Mouse (Mus musculus) CH12.LX (cell line): ENCODE results near the gene C2. TPM values are rescaled to one million over a fixed set of nuclear protein-coding genes. Genes with fewer than 3 reads are reported as not detected.
A peak's percentile ranks its signal among the peaks of the same experiment; 100 is the strongest.

Experiments used
- DNase-seq: peaks from one replicate; pipeline ENCODE4 v3.0.0-alpha.2; 2013; ENCODE audit errors: extremely low read depth
- H3K27ac ChIP-seq: 2 replicates; pipeline ENCODE4 v1.5.1; 2012; ENCODE audit warnings: low read depth, mild to moderate bottlenecking, control low read depth, moderate library complexity; ENCODE audit not compliant: insufficient read depth
- H3K27me3 ChIP-seq: replicated peaks from 2 replicates; pipeline ENCODE3; 2012; ENCODE audit warnings: inconsistent platforms
- H3K36me3 ChIP-seq, 2 experiments: replicated peaks in 1 of 2; 2 replicates each; pipeline versions ENCODE3 to v1.6.1; 2012; ENCODE audit warnings: inconsistent platforms in 1 of 2, low read length in 1 of 2, mild to moderate bottlenecking in 1 of 2, mixed read lengths in 1 of 2, moderate library complexity in 1 of 2; ENCODE audit not compliant: control insufficient read depth in 1 of 2, insufficient read depth in 1 of 2
- H3K4me1 ChIP-seq, 2 experiments: 2 replicates each; pipeline ENCODE4 v1.6.1; 2012; ENCODE audit warnings: inconsistent platforms in 1 of 2, moderate library complexity in 1 of 2; ENCODE audit not compliant: insufficient read depth in 2 of 2, control insufficient read depth in 1 of 2
- H3K4me2 ChIP-seq: 2 replicates; pipeline ENCODE4 v1.6.1; 2012; ENCODE audit warnings: low read depth, mild to moderate bottlenecking, control low read depth; ENCODE audit not compliant: poor library complexity, insufficient read depth, severe bottlenecking
- H3K4me3 ChIP-seq, 3 experiments: fragments of 150-350 bp in 1 of 3; sonication (generic) in 1 of 3; replicated peaks in 1 of 3; 2 replicates each; pipeline versions ENCODE3 to v1.5.1; 2011 to 2012; ENCODE audit warnings: low read depth in 2 of 3, low read length in 2 of 3, mild to moderate bottlenecking in 2 of 3, moderate library complexity in 2 of 3, control low read depth in 1 of 3, improper control_type of control experiment in 1 of 3, inconsistent platforms in 1 of 3, mixed read lengths in 1 of 3; ENCODE audit not compliant: poor library complexity in 1 of 3
- H3K79me2 ChIP-seq: replicated peaks from 2 replicates; pipeline ENCODE4 v1.6.1; 2012; ENCODE audit warnings: mild to moderate bottlenecking, moderate library complexity; ENCODE audit not compliant: control insufficient read depth, poor library complexity, insufficient read depth, severe bottlenecking; ENCODE audit errors: extremely low read depth
- H3K9ac ChIP-seq: 2 replicates; pipeline ENCODE4 v1.6.1; 2012; ENCODE audit warnings: low read depth, mild to moderate bottlenecking, control low read depth, moderate library complexity; ENCODE audit not compliant: insufficient read depth
- H3K9me3 ChIP-seq: replicated peaks from 2 replicates; pipeline ENCODE3; 2012; ENCODE audit warnings: low read length, inconsistent platforms, mixed read lengths
- BHLHE40 ChIP-seq: IDR thresholded peaks from 2 replicates; pipeline ENCODE4 v1.6.1; 2011; ENCODE audit warnings: mild to moderate bottlenecking, low read depth, low read length, improper control_type of control experiment
- CHD1 ChIP-seq: IDR thresholded peaks from 2 replicates; pipeline ENCODE4 v1.6.1; 2012; ENCODE audit warnings: low read depth, low read length, improper control_type of control experiment, inconsistent platforms
- CHD2 ChIP-seq: IDR thresholded peaks from 2 replicates; pipeline ENCODE4 v1.6.1; 2011; ENCODE audit warnings: low read length, improper control_type of control experiment
- CTCF ChIP-seq, 2 experiments: IDR thresholded peaks in 1 of 2; conservative IDR thresholded peaks in 1 of 2; 2 replicates each; pipeline ENCODE4 v1.5.1; 2011 to 2012; ENCODE audit warnings: low read depth in 2 of 2, low read length in 2 of 2, improper control_type of control experiment in 1 of 2, inconsistent platforms in 1 of 2, mild to moderate bottlenecking in 1 of 2, moderate library complexity in 1 of 2
- E2F4 ChIP-seq: IDR thresholded peaks from 2 replicates; pipeline ENCODE4 v1.6.1; 2011; ENCODE audit warnings: low read depth, low read length, improper control_type of control experiment; ENCODE audit not compliant: insufficient replicate concordance
- ELF1 ChIP-seq: IDR thresholded peaks from 2 replicates; pipeline ENCODE4 v1.6.1; 2014; ENCODE audit warnings: low read depth, mild to moderate bottlenecking, inconsistent platforms, low read length, improper control_type of control experiment
- EP300 ChIP-seq: IDR thresholded peaks from 2 replicates; pipeline ENCODE4 v1.6.1; 2011; ENCODE audit warnings: low read length, improper control_type of control experiment
- ETS1 ChIP-seq: conservative IDR thresholded peaks from 2 replicates; pipeline ENCODE4 v1.6.1; 2012; ENCODE audit warnings: low read depth, mild to moderate bottlenecking, inconsistent platforms, low read length, improper control_type of control experiment, moderate library complexity
- GABPA ChIP-seq: IDR thresholded peaks from 2 replicates; pipeline ENCODE4 v1.6.1; 2012; ENCODE audit warnings: low read depth, low read length, improper control_type of control experiment, inconsistent platforms; ENCODE audit not compliant: insufficient replicate concordance
- HCFC1 ChIP-seq: IDR thresholded peaks from 2 replicates; pipeline ENCODE4 v1.6.1; 2012; ENCODE audit warnings: low read depth, mild to moderate bottlenecking, inconsistent platforms, low read length, improper control_type of control experiment
- IRF4 ChIP-seq: IDR thresholded peaks from 2 replicates; pipeline ENCODE4 v1.6.1; 2014; ENCODE audit warnings: low read depth, mild to moderate bottlenecking, inconsistent platforms, low read length, improper control_type of control experiment
- JUN ChIP-seq: IDR thresholded peaks from 2 replicates; pipeline ENCODE4 v1.6.1; 2011; ENCODE audit warnings: low read depth, mild to moderate bottlenecking, low read length, improper control_type of control experiment, moderate library complexity; ENCODE audit not compliant: insufficient read depth
- JUND ChIP-seq: conservative IDR thresholded peaks from 2 replicates; pipeline ENCODE4 v1.6.1; 2011; ENCODE audit warnings: low read depth, low read length, improper control_type of control experiment
- KAT2A ChIP-seq: IDR thresholded peaks from 2 replicates; pipeline ENCODE4 v1.6.1; 2012; ENCODE audit warnings: low read length, improper control_type of control experiment, inconsistent platforms; ENCODE audit not compliant: insufficient replicate concordance
- MAFK ChIP-seq: IDR thresholded peaks from 2 replicates; pipeline ENCODE4 v1.6.1; 2011; ENCODE audit warnings: low read length, improper control_type of control experiment; ENCODE audit not compliant: insufficient replicate concordance
- MAX ChIP-seq: IDR thresholded peaks from 2 replicates; pipeline ENCODE4 v1.6.1; 2011; ENCODE audit warnings: low read length, improper control_type of control experiment
- MAZ ChIP-seq: IDR thresholded peaks from 2 replicates; pipeline ENCODE4 v1.6.1; 2012; ENCODE audit warnings: low read depth, mild to moderate bottlenecking, inconsistent platforms, low read length, improper control_type of control experiment, moderate library complexity
- MEF2A ChIP-seq: IDR thresholded peaks from 2 replicates; pipeline ENCODE4 v1.6.1; 2014; ENCODE audit warnings: low read depth, mild to moderate bottlenecking, inconsistent platforms, low read length, improper control_type of control experiment, borderline replicate concordance
- MXI1 ChIP-seq: IDR thresholded peaks from 2 replicates; pipeline ENCODE4 v1.6.1; 2011; ENCODE audit warnings: mild to moderate bottlenecking, low read depth, low read length, improper control_type of control experiment
- MYC ChIP-seq: IDR thresholded peaks from 2 replicates; pipeline ENCODE4 v1.6.1; 2011; ENCODE audit warnings: low read depth, mild to moderate bottlenecking, improper control_type of control experiment, low read length
- NELFE ChIP-seq: IDR thresholded peaks from 2 replicates; pipeline ENCODE4 v1.6.1; 2011; ENCODE audit warnings: low read depth, low read length, improper control_type of control experiment
- NRF1 ChIP-seq: IDR thresholded peaks from 2 replicates; pipeline ENCODE4 v1.6.1; 2014; ENCODE audit warnings: low read depth, mild to moderate bottlenecking, inconsistent platforms, low read length, improper control_type of control experiment, moderate library complexity
- PAX5 ChIP-seq: IDR thresholded peaks from 2 replicates; pipeline ENCODE4 v1.6.1; 2012; ENCODE audit warnings: low read length, inconsistent platforms, mixed read lengths
- POLR2A ChIP-seq: IDR thresholded peaks from 2 replicates; pipeline ENCODE4 v1.6.1; 2011; ENCODE audit warnings: low read depth, mild to moderate bottlenecking, improper control_type of control experiment, low read length
- POLR2AphosphoS2 ChIP-seq: IDR thresholded peaks from 2 replicates; pipeline ENCODE4 v1.6.1; 2011; ENCODE audit warnings: low read depth, low read length, improper control_type of control experiment
- RAD21 ChIP-seq: IDR thresholded peaks from 2 replicates; pipeline ENCODE4 v1.6.1; 2011; ENCODE audit warnings: low read depth, mild to moderate bottlenecking, low read length, improper control_type of control experiment, moderate library complexity
- RCOR1 ChIP-seq: conservative IDR thresholded peaks from 2 replicates; pipeline ENCODE4 v1.6.1; 2012; ENCODE audit warnings: low read depth, mild to moderate bottlenecking, inconsistent platforms, low read length, improper control_type of control experiment
- SIN3A ChIP-seq: IDR thresholded peaks from 2 replicates; pipeline ENCODE4 v1.6.1; 2012; ENCODE audit warnings: low read length, improper control_type of control experiment, inconsistent platforms
- SMC3 ChIP-seq: IDR thresholded peaks from 2 replicates; pipeline ENCODE4 v1.6.1; 2011; ENCODE audit warnings: low read depth, low read length, improper control_type of control experiment
- TBP ChIP-seq: conservative IDR thresholded peaks from 2 replicates; pipeline ENCODE4 v1.6.1; 2011; ENCODE audit warnings: low read depth, low read length, improper control_type of control experiment
- TCF12 ChIP-seq: IDR thresholded peaks from 2 replicates; pipeline ENCODE4 v1.6.1; 2014; ENCODE audit warnings: low read depth, mild to moderate bottlenecking, inconsistent platforms, low read length, improper control_type of control experiment
- UBTF ChIP-seq: IDR thresholded peaks from 2 replicates; pipeline ENCODE4 v1.6.1; 2012; ENCODE audit warnings: low read depth, mild to moderate bottlenecking, inconsistent platforms, low read length, improper control_type of control experiment, moderate library complexity
- USF1 ChIP-seq: IDR thresholded peaks from 2 replicates; pipeline ENCODE4 v1.6.1; 2014; ENCODE audit warnings: low read depth, mild to moderate bottlenecking, inconsistent platforms, low read length, improper control_type of control experiment
- USF2 ChIP-seq: conservative IDR thresholded peaks from 2 replicates; pipeline ENCODE4 v1.6.1; 2011; ENCODE audit warnings: low read depth, low read length, improper control_type of control experiment
- ZC3H11A ChIP-seq: IDR thresholded peaks from 2 replicates; pipeline ENCODE4 v1.6.1; 2012; ENCODE audit warnings: low read depth, mild to moderate bottlenecking, inconsistent platforms, low read length, improper control_type of control experiment
- ZKSCAN1 ChIP-seq: IDR thresholded peaks from 2 replicates; pipeline ENCODE4 v1.6.1; 2012; ENCODE audit warnings: low read depth, inconsistent platforms, low read length, improper control_type of control experiment, borderline replicate concordance
- ZMIZ1 ChIP-seq: IDR thresholded peaks from 2 replicates; pipeline ENCODE4 v1.6.1; 2012; ENCODE audit warnings: low read depth, mild to moderate bottlenecking, inconsistent platforms, low read length, improper control_type of control experiment
- ZNF384 ChIP-seq: IDR thresholded peaks from 2 replicates; pipeline ENCODE4 v1.6.1; 2012; ENCODE audit warnings: low read depth, low read length, improper control_type of control experiment, inconsistent platforms
- dilution Hi-C: fragments of 300-500 bp; cut with MboI; formaldehyde crosslinking; loops from 2 replicates; pipeline ENCODE4 v1.14.3; 2020; ENCODE audit warnings: low sequenced_read_pairs; ENCODE audit not compliant: extremely low pct_unique_long_range_greater_than_20kb, extremely low pct_ligation_motif_present
- in situ Hi-C: fragments of 300-500 bp; cut with MboI; formaldehyde crosslinking; loops from 3 replicates; pipeline ENCODE4 v1.14.3; 2019; ENCODE audit warnings: low sequenced_read_pairs, low pct_ligation_motif_present, low pct_unique_long_range_greater_than_20kb, mixed read lengths
- polyA plus RNA-seq: library from polyadenylated mRNA; unstranded; fragments of >175 nt; gene quantifications from 2 replicates; pipeline ENCODE4 v1.2.1, GENCODE M21; 2012; ENCODE audit warnings: low read depth; ENCODE audit not compliant: insufficient read length
- total RNA-seq, 2 experiments: library from RNA; depleted of rRNA; stranded (reverse); fragments of 300-350 nt in 1 of 2; fragments of >200 nt in 1 of 2; gene quantifications; 2 replicates each; pipeline ENCODE4 v1.2.3; 2012 to 2014

The C2 gene
- total RNA-seq (2012; rRNA removed) = 2.3 and 3.1 TPM in 2 replicates
- total RNA-seq (2014; rRNA removed) = 0.69 and 1.3 TPM in 2 replicates
- 4.3 and 6.6 TPM in 2 replicates for polyA plus RNA-seq

GRCm38 (mm10) chr17:34898160-34898586, at the start of gene C2, which contains the start of gene Ehmt2:
TSS of gene C2 (minus strand) at chr17:34898265.
TSS of gene Ehmt2 (plus strand) at chr17:34898469.
- Histone ChIP-seq H3K27ac (peak within 1 kb of the TSS; percentile 89), H3K9ac (peak within 1 kb of the TSS; percentile 94), H3K4me1 (peaks cover 7 to 32% of the 10 kb centered on the region in 2 experiments), H3K9me3 (peaks cover 5% of the 10 kb centered on the region), H3K4me3 (peak within 1 kb of the TSS; percentile 91 to 93 (median 92)), H3K4me2 (peak within 1 kb of the TSS; percentile 84), H3K79me2 (peaks cover 17% of the 10 kb centered on the region), H3K36me3 (peaks cover 12 to 35% of the 10 kb centered on the region in 2 experiments), H3K27me3 (no peaks in the 10 kb centered on the region)
- TF ChIP-seq CHD1 = no peak
- TF ChIP-seq HCFC1 = peak; percentile 46
- TF ChIP-seq SIN3A = peak; percentile 73; the same call in 1 of the 2 replicates
- peak; percentile 65; the same call in 1 of the 2 replicates for TF ChIP-seq NELFE
- TF ChIP-seq USF1 = peak; percentile 88
- TF ChIP-seq ELF1 = peak; percentile 42
- no peak for TF ChIP-seq POLR2AphosphoS2
- peak; percentile 99 for TF ChIP-seq MXI1
- peak; percentile 27; the same call in 1 of the 2 replicates for TF ChIP-seq IRF4
- TF ChIP-seq ZMIZ1 = no peak
- no peak for TF ChIP-seq ETS1
- no peak for TF ChIP-seq GABPA
- TF ChIP-seq ZKSCAN1 = no peak
- no peak for TF ChIP-seq EP300
- peak; percentile 56 for TF ChIP-seq TCF12
- TF ChIP-seq UBTF = no peak
- TF ChIP-seq RCOR1 = no peak
- no peak for TF ChIP-seq ZNF384
- peak; percentile 95 for TF ChIP-seq MAX
- peak; percentile 81 for TF ChIP-seq BHLHE40
- no peak for TF ChIP-seq SMC3
- no peak for TF ChIP-seq CTCF (conservative IDR thresholded peaks at IDR 0.05 in 1 of 2, IDR thresholded peaks at IDR 0.05 in 1 of 2; ENCODE audit: low read depth in 2 of 2, low read length in 2 of 2)
- TF ChIP-seq MAZ = peak; percentile 84
- peak; percentile 90 for TF ChIP-seq POLR2A
- TF ChIP-seq RAD21 = no peak
- TF ChIP-seq CHD2 = no peak
- TF ChIP-seq MAFK = no peak
- no peak for TF ChIP-seq PAX5
- TF ChIP-seq JUND = no peak
- peak; percentile 98 for TF ChIP-seq MYC
- peak; percentile 62 for TF ChIP-seq USF2
- peak; percentile 71 for TF ChIP-seq NRF1
- 0 out of 2 replicates have a peak, but pooled peaks have one; percentile 68 for TF ChIP-seq TBP
- TF ChIP-seq MEF2A = peak; percentile 55; the same call in 1 of the 2 replicates
- TF ChIP-seq JUN = no peak
- TF ChIP-seq E2F4 = no peak
- no peak for TF ChIP-seq ZC3H11A
- TF ChIP-seq KAT2A = no peak
- peak; percentile 65 for DNase-seq
- dilution Hi-C loops = no loop called here
- in situ Hi-C loops = no loop called here
